Mouse (Mus musculus): Measurements from ENCODE around the gene Cacng7. TPM values are rescaled to one million over a fixed set of nuclear protein-coding genes. Genes with fewer than 3 reads are reported as not detected.

Gene Cacng7
- 3.4 and 4.2 TPM in 2 replicates for polyA plus RNA-seq (2014; fragmentation: Nextera tagmentation; extraction: Ambion mirVana)

- H3K9ac ChIP-seq: peak within 1 kb of the TSS; percentile 85
- peaks cover 11% of the 10 kb centered on the region for H3K4me1 ChIP-seq (replicated peaks; ENCODE audit: control insufficient read depth, insufficient read depth, low read length)
- peak within 1 kb of the TSS; percentile 77 for H3K4me3 ChIP-seq (replicated peaks; ENCODE audit: low read length)
- no peaks in the 10 kb centered on the region for H3K27me3 ChIP-seq (ENCODE audit: control insufficient read depth, insufficient read depth, low read length)
- no peaks in the 10 kb centered on the region for H3K36me3 ChIP-seq (replicated peaks; ENCODE audit: control insufficient read depth, insufficient read depth)
- ATAC-seq (ENCODE audit: low FRiP score): peak; percentile 77
- H3K4me2 ChIP-seq (replicated peaks): peak within 1 kb of the TSS; percentile 75
- DNase-seq (ENCODE audit: low spot score): peak; percentile 71
- H3K9me3 ChIP-seq (ENCODE audit: control insufficient read depth, low read length): no peaks in the 10 kb centered on the region
- under 1% methylated on average over 63 of the region's 65 CpGs for WGBS
- H3K27ac ChIP-seq: peak within 1 kb of the TSS; percentile 88
Measured at GRCm38 (mm10) chr7:3332619-3333521, at the start of gene Cacng7. TSS of gene Cacng7 (plus strand) at chr7:3332955.

DNA sequence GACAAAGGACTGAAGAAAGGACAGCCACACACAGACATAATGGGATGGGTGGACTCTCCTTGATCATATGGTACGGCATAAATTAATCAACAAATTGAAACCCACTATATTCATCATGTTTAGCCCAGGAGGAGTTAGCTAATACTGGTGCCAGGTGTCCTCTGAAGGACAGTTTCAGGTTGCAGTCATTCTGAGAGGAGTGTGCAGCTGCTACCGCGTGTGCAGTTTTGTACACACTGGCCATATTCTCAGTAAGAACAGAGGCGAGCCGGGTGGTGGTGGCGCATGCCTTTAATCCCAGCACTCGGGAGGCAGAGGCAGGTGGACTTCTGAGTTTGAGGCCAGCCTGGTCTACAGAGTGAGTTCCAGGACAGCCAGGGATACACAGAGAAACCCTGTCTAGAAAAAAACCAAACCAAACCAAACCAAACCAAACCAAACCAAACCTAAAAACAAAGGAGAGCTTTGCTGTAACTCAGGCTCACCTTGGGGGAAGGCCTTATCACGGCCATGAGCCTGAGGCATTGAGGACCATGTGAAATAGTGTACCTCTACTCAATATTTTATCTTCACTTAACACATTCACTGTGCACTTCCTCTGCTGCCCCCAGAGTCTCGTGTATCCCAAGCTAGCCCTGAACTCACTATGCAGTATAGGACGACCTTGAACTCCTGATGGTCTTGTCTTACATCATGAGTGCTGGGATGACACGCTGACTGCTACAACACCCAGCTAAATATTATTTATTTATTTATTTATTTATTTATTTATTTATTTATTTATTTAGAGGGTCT is 49.5 kb upstream of the Cacng7 start:
- no peaks in the 10 kb centered on the region for H3K36me3 ChIP-seq (replicated peaks; ENCODE audit: control insufficient read depth, insufficient read depth)
- no peak overlapping the region for H3K4me2 ChIP-seq (replicated peaks)
- H3K27me3 ChIP-seq (ENCODE audit: control insufficient read depth, insufficient read depth, low read length): no peaks in the 10 kb centered on the region
- no peak for ATAC-seq (ENCODE audit: low FRiP score)
- no peak overlapping the region for H3K9ac ChIP-seq
- no peaks in the 10 kb centered on the region for H3K4me1 ChIP-seq (replicated peaks; ENCODE audit: control insufficient read depth, insufficient read depth, low read length)
- no peak overlapping the region for H3K4me3 ChIP-seq (replicated peaks; ENCODE audit: low read length)
- H3K27ac ChIP-seq: no peak overlapping the region
- H3K9me3 ChIP-seq (ENCODE audit: control insufficient read depth, low read length): no peaks in the 10 kb centered on the region
- DNase-seq (ENCODE audit: low spot score): no peak
- 91% methylated on average over 11 of the region's 11 CpGs for WGBS

DNA sequence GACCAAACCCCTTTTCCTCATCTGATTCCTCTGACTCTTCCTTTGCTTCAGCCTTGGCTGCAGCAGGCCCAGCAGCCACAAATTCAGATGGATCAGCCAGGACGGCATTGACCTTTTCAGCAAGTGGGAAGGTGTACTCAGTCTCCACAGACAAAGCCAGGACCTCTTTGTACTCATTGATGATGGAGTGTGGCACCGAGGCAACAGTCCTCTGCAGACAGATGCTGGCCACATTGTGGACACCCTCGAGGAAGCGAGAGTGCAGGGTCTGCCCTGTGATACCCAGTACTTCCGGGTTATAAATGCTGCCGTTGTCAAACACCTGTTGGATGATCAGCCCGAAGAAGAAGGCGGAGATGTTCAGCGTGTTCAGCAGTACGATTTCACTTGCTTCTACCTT is 48.2 kb upstream of the Cacng7 start:
- Histone ChIP-seq H3K9ac (no peak overlapping the region), H3K27me3 (ENCODE audit: control insufficient read depth, insufficient read depth, low read length) (no peaks in the 10 kb centered on the region), H3K4me3 (replicated peaks; ENCODE audit: low read length) (no peak overlapping the region), H3K9me3 (ENCODE audit: control insufficient read depth, low read length) (no peaks in the 10 kb centered on the region), H3K27ac (no peak overlapping the region), H3K4me1 (replicated peaks; ENCODE audit: control insufficient read depth, insufficient read depth, low read length) (no peaks in the 10 kb centered on the region), H3K36me3 (replicated peaks; ENCODE audit: control insufficient read depth, insufficient read depth) (no peaks in the 10 kb centered on the region), H3K4me2 (replicated peaks) (no peak overlapping the region)
- DNase-seq (ENCODE audit: low spot score) (no peak), ATAC-seq (ENCODE audit: low FRiP score) (no peak)
- WGBS: 86% methylated on average over 10 of the region's 10 CpGs

- ATAC-seq (ENCODE audit: low FRiP score) (no peak), DNase-seq (ENCODE audit: low spot score) (no peak)
- Histone ChIP-seq H3K9ac (no peak overlapping the region), H3K4me1 (replicated peaks; ENCODE audit: control insufficient read depth, insufficient read depth, low read length) (peaks cover 8% of the 10 kb centered on the region; the same call in 1 of the 2 replicates), H3K4me2 (replicated peaks) (no peak overlapping the region), H3K27ac (no peak overlapping the region), H3K4me3 (replicated peaks; ENCODE audit: low read length) (no peak overlapping the region), H3K27me3 (ENCODE audit: control insufficient read depth, insufficient read depth, low read length) (no peaks in the 10 kb centered on the region), H3K9me3 (ENCODE audit: control insufficient read depth, low read length) (no peaks in the 10 kb centered on the region), H3K36me3 (replicated peaks; ENCODE audit: control insufficient read depth, insufficient read depth) (no peaks in the 10 kb centered on the region)
- WGBS: 93% methylated on average over 5 of the region's 5 CpGs
Measured at GRCm38 (mm10) chr7:3286036-3286435, 46.7 kb upstream of the Cacng7 start.

DNA sequence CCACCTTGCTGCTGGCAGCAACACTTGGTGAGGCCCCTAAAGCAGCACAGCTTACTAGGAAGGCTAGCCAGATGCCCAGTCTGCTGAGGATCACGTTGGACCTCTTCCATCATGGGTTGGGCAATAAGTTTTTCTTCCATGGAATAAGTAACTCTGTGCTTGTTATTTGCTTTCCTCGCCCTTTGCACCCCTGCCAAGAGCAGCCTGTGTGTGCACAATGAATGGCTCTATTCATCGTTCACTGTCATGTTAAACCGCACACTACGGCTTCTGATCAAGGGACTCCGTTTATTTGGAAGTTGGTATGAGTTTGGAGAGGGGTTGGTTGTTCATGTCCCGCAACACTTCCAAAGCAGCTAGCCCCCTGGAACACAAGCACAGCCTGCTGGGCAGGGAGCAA is 45.6 kb upstream of the Cacng7 start:
- Histone ChIP-seq H3K27ac (no peak overlapping the region), H3K9ac (no peak overlapping the region), H3K27me3 (ENCODE audit: control insufficient read depth, insufficient read depth, low read length) (no peaks in the 10 kb centered on the region), H3K4me3 (replicated peaks; ENCODE audit: low read length) (no peak overlapping the region), H3K4me2 (replicated peaks) (no peak overlapping the region), H3K36me3 (replicated peaks; ENCODE audit: control insufficient read depth, insufficient read depth) (no peaks in the 10 kb centered on the region), H3K4me1 (replicated peaks; ENCODE audit: control insufficient read depth, insufficient read depth, low read length) (peaks cover 12% of the 10 kb centered on the region; the same call in 1 of the 2 replicates), H3K9me3 (ENCODE audit: control insufficient read depth, low read length) (no peaks in the 10 kb centered on the region)
- DNase-seq (ENCODE audit: low spot score) (no peak), ATAC-seq (ENCODE audit: low FRiP score) (no peak)
- WGBS: 47% methylated on average over 7 of the region's 7 CpGs

DNA sequence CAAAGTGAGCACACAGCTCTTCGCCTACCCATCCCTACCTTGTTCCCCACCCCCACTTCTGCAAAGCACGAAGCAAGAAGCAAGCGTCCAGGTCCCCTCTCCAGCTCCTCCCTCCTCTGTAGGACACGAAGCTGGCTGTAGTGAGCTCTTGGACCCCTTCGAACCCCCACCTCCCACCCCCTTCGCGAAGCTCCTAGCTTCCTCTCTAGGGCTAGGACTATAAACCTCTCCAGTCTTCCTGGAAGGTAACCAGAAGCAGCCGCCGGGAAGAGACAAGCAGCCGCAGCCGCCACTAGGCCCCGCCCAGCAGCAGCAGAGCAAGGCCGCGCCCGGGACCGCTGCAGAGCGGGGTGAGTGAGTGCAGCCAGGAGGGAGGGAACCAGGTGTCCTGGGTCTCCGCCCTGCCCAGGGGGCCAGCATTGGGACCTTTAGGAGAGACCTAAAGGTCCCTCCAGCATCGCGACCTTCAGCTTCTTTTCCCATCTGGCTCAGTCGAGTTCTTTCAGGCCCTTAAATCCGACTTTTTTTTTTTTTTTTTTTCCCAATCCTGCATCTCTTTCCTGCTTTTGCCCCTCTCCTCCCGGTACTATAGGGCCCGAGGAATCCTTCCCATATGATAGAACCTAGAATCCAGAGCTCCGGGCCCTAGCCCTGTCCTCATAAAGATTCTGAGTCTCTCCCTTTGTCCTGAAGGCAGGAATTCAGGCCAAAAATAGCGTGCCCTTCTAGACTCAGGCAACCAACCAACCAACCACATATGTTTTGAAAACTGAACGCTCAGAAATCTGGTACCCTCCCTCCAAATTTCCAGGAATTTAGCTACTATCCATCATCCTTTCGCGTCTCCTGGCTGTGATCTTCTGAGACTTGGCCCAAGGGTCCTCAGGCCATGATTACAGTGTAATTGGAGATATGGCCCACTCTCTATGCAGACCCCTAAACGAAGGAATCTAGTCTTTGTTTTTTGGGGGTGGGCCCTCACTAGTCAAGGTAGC is 43.5 kb upstream of the Cacng7 start, which contains the start of the genes Myadm and Prkcg:
Gene Myadm, plus strand, starts transcription at position 105 of the 995 bp plus-strand sequence.
Gene Prkcg, plus strand, starts transcription at position 204 of the 995 bp plus-strand sequence.
- Histone ChIP-seq H3K27ac (peak within 1 kb of the TSS; percentile 75), H3K9me3 (ENCODE audit: control insufficient read depth, low read length) (no peaks in the 10 kb centered on the region), H3K4me3 (replicated peaks; ENCODE audit: low read length) (peak within 1 kb of the TSS; percentile 38), H3K36me3 (replicated peaks; ENCODE audit: control insufficient read depth, insufficient read depth) (peaks cover 9% of the 10 kb centered on the region; the same call in 1 of the 2 replicates), H3K27me3 (ENCODE audit: control insufficient read depth, insufficient read depth, low read length) (no peaks in the 10 kb centered on the region), H3K9ac (peak within 1 kb of the TSS; percentile 65), H3K4me2 (replicated peaks) (peak within 1 kb of the TSS; percentile 85), H3K4me1 (replicated peaks; ENCODE audit: control insufficient read depth, insufficient read depth, low read length) (peaks cover 15% of the 10 kb centered on the region; the same call in 1 of the 2 replicates)
- ATAC-seq (ENCODE audit: low FRiP score) (peak; percentile 48), DNase-seq (ENCODE audit: low spot score) (peak; percentile 73)
- WGBS: under 1% methylated on average over 30 of the region's 30 CpGs

DNA sequence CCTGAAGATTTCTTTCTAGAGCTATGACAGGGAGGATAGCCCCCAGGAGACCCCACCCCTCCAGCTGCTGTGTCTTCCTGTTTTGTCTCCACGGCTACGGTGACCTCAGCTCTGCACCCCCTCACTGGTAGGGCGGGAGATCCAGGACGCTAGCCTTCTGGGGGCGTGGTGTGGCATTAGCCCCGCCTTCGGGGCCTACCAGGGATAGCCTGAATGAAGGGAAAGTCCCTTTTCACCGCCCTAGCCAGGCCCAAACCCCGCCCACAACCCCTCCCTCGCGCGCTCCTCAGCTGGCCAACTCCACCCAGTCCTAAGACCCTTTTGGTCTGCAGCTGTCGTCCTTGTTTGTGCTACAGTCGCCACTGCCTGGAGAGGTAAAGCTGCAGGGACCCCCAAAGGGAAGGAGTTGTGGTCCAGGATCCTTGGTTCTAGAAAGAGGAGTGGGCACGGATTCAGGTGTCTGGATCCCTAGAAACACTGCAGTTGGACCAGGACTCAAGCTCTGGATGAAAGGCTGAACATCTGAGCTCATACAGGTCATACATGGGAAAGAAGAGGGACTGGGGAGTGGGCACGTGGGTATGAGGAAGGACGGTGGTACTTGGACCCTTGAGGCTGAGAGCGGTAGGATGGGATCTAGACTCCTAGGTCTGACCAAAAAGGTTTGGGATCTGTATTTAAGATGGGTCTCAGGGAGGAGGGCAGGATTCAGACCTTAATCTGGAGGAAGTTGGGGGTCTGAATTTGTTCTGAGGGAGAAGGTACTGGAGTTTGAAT is 42.3 kb upstream of the Cacng7 start:
- WGBS: 2% methylated on average over 18 of the region's 18 CpGs
- Histone ChIP-seq H3K4me2 (replicated peaks) (peak overlapping the region; percentile 85), H3K9me3 (ENCODE audit: control insufficient read depth, low read length) (no peaks in the 10 kb centered on the region), H3K27me3 (ENCODE audit: control insufficient read depth, insufficient read depth, low read length) (no peaks in the 10 kb centered on the region), H3K4me1 (replicated peaks; ENCODE audit: control insufficient read depth, insufficient read depth, low read length) (peaks cover 15% of the 10 kb centered on the region; the same call in 1 of the 2 replicates), H3K27ac (peak overlapping the region; percentile 75), H3K36me3 (replicated peaks; ENCODE audit: control insufficient read depth, insufficient read depth) (peaks cover 21% of the 10 kb centered on the region), H3K9ac (peak overlapping the region; percentile 65), H3K4me3 (replicated peaks; ENCODE audit: low read length) (peak overlapping the region; percentile 38)
- ATAC-seq (ENCODE audit: low FRiP score): peak; percentile 94
- DNase-seq (ENCODE audit: low spot score): peak; percentile 90

GRCm38 (mm10) chr7:3291197-3291596 is 41.6 kb upstream of the Cacng7 start:
- H3K36me3 ChIP-seq (replicated peaks; ENCODE audit: control insufficient read depth, insufficient read depth): peaks cover 28% of the 10 kb centered on the region
- no peaks in the 10 kb centered on the region for H3K27me3 ChIP-seq (ENCODE audit: control insufficient read depth, insufficient read depth, low read length)
- 40% methylated on average over 6 of the region's 6 CpGs for WGBS
- DNase-seq (ENCODE audit: low spot score): no peak
- H3K9ac ChIP-seq: peak overlapping the region; percentile 65
- no peaks in the 10 kb centered on the region for H3K9me3 ChIP-seq (ENCODE audit: control insufficient read depth, low read length)
- peak; percentile 5; the same call in 1 of the 2 replicates for ATAC-seq (ENCODE audit: low FRiP score)
- H3K4me3 ChIP-seq (replicated peaks; ENCODE audit: low read length): peak overlapping the region; percentile 38
- H3K4me2 ChIP-seq (replicated peaks): peak overlapping the region; percentile 85
- no peak overlapping the region for H3K27ac ChIP-seq
- peaks cover 15% of the 10 kb centered on the region; the same call in 1 of the 2 replicates for H3K4me1 ChIP-seq (replicated peaks; ENCODE audit: control insufficient read depth, insufficient read depth, low read length)
